Mouse (Mus musculus) G1E (cell line): ENCODE measurements around the gene Srrm4. TPM values are rescaled to one million over a fixed set of nuclear protein-coding genes. Genes with fewer than 3 reads are reported as not detected.

Experiments used
- ATAC-seq: 2 replicates; pipeline ENCODE4 v1.8.0; 2016; ENCODE audit warnings: mild to moderate bottlenecking; ENCODE audit not compliant: insufficient number of reproducible peaks, poor library complexity, low FRiP score, severe bottlenecking; ENCODE audit errors: extremely low read depth
- DNase-seq: peaks from one replicate; pipeline ENCODE4 v3.0.0; 2012; ENCODE audit warnings: low spot score
- H3K27me3 ChIP-seq: 2 replicates; pipeline ENCODE4 v1.6.1; 2012; ENCODE audit warnings: mild to moderate bottlenecking, low read length, inconsistent platforms; ENCODE audit not compliant: insufficient read depth
- H3K36me3 ChIP-seq: replicated peaks from 2 replicates; pipeline ENCODE3; 2012; ENCODE audit warnings: mild to moderate bottlenecking, inconsistent platforms
- H3K4me1 ChIP-seq: 2 replicates; pipeline ENCODE4 v1.6.1; 2012; ENCODE audit warnings: low read depth, low read length, inconsistent platforms, mixed read lengths; ENCODE audit not compliant: insufficient read depth
- H3K4me3 ChIP-seq: 2 replicates; pipeline ENCODE4 v1.5.1; 2012; ENCODE audit warnings: low read depth, mild to moderate bottlenecking, inconsistent platforms, low read length, moderate library complexity, mixed read lengths
- H3K9me3 ChIP-seq: replicated peaks from 2 replicates; pipeline ENCODE4 v1.6.1; 2012; ENCODE audit warnings: inconsistent platforms
- CTCF ChIP-seq: IDR thresholded peaks from 2 replicates; pipeline ENCODE4 v1.5.1; 2012; ENCODE audit warnings: low read depth, low read length, inconsistent platforms, mixed read lengths
- GATA1 ChIP-seq: IDR thresholded peaks from 2 replicates; pipeline ENCODE4 v1.6.1; 2012; ENCODE audit warnings: borderline replicate concordance, low read length, inconsistent platforms, mixed read lengths
- GATA2 ChIP-seq: IDR thresholded peaks from 2 replicates; pipeline ENCODE4 v1.6.1; 2012; ENCODE audit warnings: low read depth, low read length, inconsistent platforms, borderline replicate concordance
- POLR2AphosphoS5 ChIP-seq: IDR thresholded peaks from 2 replicates; pipeline ENCODE4 v1.6.1; 2012; ENCODE audit warnings: low read depth, low read length, inconsistent platforms; ENCODE audit not compliant: insufficient replicate concordance
- TAL1 ChIP-seq: conservative IDR thresholded peaks from 2 replicates; pipeline ENCODE4 v1.6.1; 2012; ENCODE audit warnings: low read depth, low read length, inconsistent platforms, mixed read lengths
- polyA plus RNA-seq: library from polyadenylated mRNA; stranded (reverse); fragments of >175 nt; gene quantifications from 2 replicates; pipeline ENCODE4 v1.2.3, GENCODE M21; 2012
- total RNA-seq, 2 experiments: library from RNA; stranded (forward) in 1 of 2; stranded (reverse) in 1 of 2; fragments of 200-1000 nt in 1 of 2; fragments of >200 nt in 1 of 2; fragmentation: Nextera tagmentation in 1 of 2; gene quantifications; 2 replicates each; pipeline ENCODE4 v1.2.3; 2014 to 2017

The Srrm4 gene
- total and polyA plus RNA-seq, 3 experiments = 0.11 TPM; not detected in 2

DNA sequence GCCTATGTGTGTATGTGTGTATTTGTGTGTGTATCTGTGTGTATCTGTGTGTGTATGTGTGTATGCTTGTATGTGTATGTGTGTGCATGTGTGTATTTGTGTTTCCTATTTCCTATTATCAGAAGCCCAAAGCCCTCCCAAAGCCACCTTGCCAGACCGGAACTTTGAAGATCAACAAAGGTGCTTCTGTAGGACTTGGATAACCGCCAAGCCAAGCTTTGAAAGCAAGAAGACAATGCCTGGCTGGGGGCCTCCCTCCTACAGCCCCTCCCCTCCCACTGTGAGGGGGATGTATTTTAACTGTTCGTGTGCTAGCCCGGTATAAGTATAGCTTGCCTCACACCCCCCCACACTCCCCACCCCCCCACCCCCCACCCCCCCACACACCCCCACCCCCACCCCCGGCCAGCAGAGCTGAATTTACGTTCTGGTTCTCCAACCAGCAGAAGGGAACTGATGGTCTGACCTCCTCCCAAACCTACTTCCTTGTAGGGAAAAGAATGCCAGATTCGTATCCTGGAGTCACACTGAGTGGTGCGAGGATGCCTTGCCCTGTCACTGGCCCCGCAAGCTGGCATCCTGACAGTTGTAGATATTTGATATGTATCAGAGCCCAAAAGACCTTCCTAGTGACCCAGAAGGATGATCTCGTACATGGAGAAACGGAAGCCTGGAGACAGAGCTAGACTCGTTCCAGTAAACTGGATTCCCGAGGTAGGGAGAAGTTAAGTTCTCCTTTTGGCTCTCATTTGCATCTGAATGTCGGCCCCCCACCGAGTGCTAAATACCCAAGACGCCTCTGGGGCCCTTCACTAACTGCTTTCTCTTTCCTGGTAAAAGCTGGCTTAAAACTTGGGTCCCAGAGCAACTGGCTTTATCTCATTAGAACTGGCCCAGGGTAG is 181.7 kb downstream of the Srrm4 start:
- no peaks in the 10 kb centered on the region for H3K4me1 ChIP-seq

DNA sequence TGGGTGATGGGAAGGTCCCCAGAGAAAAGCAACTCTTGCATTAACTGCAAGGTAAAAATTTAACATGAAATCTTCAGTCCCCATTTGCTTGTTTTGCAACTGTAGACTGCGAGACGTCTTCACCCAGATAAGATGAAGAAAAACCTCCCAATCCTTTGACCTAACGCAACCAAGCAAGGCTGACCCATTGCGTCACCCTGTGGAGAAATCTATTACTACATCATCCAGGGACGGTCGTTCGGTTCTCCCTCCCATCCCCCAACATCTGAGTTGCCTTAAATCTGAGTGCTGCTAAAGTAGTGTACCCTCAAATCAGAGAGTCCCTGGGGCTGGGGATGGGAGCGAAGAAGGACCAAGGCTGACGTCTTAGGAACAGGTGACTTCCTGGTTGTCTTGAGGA is 182.7 kb downstream of the Srrm4 start:
- ATAC-seq (no peak), DNase-seq (no peak)
- Histone ChIP-seq H3K27me3 (no peaks in the 10 kb centered on the region), H3K9me3 (peaks cover 84% of the 10 kb centered on the region), H3K4me3 (no peak overlapping the region), H3K36me3 (no peaks in the 10 kb centered on the region), H3K4me1 (no peaks in the 10 kb centered on the region)
- TF ChIP-seq GATA2 (no peak), TAL1 (no peak), GATA1 (no peak), POLR2AphosphoS5 (no peak), CTCF (no peak)

More for the DNA sequence above, 181.7 kb downstream of the Srrm4 start:
- no peaks in the 10 kb centered on the region for H3K36me3 ChIP-seq
- no peak overlapping the region for H3K4me3 ChIP-seq
- TF ChIP-seq CTCF (no peak), TAL1 (no peak), POLR2AphosphoS5 (no peak), GATA1 (no peak), GATA2 (no peak)
- H3K9me3 ChIP-seq = peaks cover 89% of the 10 kb centered on the region
- no peaks in the 10 kb centered on the region for H3K27me3 ChIP-seq
- DNase-seq (no peak), ATAC-seq (no peak)

DNA sequence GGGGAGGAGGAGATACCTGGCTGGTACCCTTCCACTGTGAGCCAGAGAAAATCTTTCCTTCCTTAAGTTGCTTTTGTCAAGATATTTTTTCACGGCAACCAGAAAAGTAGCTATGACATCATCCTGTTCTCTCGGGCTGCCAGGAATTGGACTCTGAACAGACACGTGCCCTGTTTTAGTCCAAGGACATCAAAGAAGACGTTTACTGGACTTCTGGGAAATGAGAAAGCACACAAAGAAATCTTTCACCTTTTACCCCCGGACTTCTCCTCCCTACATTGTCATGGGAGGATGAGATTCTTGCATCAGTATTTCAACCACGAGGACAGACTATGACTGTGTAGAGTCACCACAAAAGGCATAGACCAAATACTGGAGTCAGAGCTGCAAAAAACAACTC is 183.7 kb downstream of the Srrm4 start:
- ATAC-seq (no peak), DNase-seq (no peak)
- Histone ChIP-seq H3K27me3 (no peaks in the 10 kb centered on the region), H3K36me3 (no peaks in the 10 kb centered on the region), H3K4me3 (no peak overlapping the region), H3K9me3 (peaks cover 84% of the 10 kb centered on the region), H3K4me1 (no peaks in the 10 kb centered on the region)
- TF ChIP-seq POLR2AphosphoS5 = no peak
- no peak for TF ChIP-seq GATA2
- TF ChIP-seq TAL1 = no peak
- no peak for TF ChIP-seq CTCF
- TF ChIP-seq GATA1 = no peak

DNA sequence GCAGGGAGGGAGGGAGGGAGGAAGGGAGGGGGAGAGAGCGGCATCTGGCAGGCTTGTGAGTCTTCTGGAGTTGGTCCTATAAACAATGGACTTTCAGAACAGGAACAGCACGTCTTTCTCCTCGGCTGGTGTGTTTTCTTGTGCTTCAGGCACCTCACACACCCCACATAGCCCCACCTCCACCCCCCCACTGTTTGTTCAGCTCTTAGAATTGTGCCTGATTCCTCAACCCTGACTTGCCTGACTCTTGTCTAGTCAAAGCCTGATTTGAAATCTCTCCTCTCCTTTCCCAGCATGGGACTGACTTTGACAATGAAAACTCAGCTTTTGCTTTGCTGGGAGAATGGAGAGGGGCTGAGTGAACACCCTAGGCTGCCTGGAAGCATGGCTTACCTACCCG is 184.3 kb downstream of the Srrm4 start:
- no peak overlapping the region for H3K4me3 ChIP-seq
- no peaks in the 10 kb centered on the region for H3K36me3 ChIP-seq
- no peak for ATAC-seq
- DNase-seq = no peak
- no peaks in the 10 kb centered on the region for H3K27me3 ChIP-seq
- TF ChIP-seq POLR2AphosphoS5 = no peak
- no peak for TF ChIP-seq GATA1
- peaks cover 83% of the 10 kb centered on the region for H3K9me3 ChIP-seq
- H3K4me1 ChIP-seq = no peaks in the 10 kb centered on the region

DNA sequence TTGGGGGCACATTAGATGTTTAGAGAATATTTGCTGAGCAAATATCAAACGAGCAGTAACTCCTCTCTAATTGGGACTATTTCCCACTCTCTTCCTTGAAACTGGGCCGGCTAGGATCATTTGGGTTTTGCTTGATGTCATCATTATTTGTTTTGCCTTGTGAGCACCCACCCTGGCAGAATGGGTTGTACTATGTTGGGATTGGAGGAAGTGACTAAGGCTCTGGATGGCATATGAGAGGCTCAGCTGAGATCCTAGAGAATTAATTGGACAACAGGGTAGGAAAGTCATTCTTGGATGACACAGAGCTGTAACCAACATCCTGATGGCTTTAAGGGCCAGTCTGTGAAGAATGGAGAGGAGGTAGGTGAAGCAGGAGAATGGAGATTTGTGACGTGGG is 185.1 kb downstream of the Srrm4 start:
- Histone ChIP-seq H3K4me3 (no peak overlapping the region), H3K9me3 (peaks cover 85% of the 10 kb centered on the region), H3K4me1 (no peaks in the 10 kb centered on the region), H3K36me3 (no peaks in the 10 kb centered on the region), H3K27me3 (no peaks in the 10 kb centered on the region)
- ATAC-seq (no peak), DNase-seq (no peak)
- TF ChIP-seq POLR2AphosphoS5 = no peak
- no peak for TF ChIP-seq TAL1

DNA sequence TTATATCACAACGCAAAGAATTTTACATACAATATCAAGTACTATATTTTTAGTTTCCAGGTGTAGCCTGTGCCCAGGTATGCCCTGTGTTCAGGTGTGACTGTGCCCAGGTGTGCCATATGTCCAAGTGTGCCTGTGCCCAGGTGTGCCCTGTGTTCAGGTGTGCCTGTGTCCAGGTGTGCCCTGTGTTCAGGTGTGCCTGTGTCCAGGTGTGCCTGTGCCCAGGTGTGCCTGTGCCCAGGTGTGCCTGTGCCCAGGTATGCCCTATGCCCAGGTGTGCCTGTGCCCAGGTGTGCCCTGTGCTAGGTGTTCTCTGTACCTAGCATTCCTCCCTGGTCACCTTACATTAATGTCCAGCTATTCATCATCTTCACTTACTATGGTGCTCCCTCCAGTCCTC is 185.7 kb downstream of the Srrm4 start:
- no peak for ATAC-seq
- H3K4me3 ChIP-seq = no peak overlapping the region; the same call in 1 of the 2 replicates
- no peaks in the 10 kb centered on the region for H3K4me1 ChIP-seq
- no peak for DNase-seq
- H3K27me3 ChIP-seq = no peaks in the 10 kb centered on the region
- no peaks in the 10 kb centered on the region for H3K36me3 ChIP-seq
- H3K9me3 ChIP-seq = peaks cover 84% of the 10 kb centered on the region
- no peak for TF ChIP-seq POLR2AphosphoS5
- TF ChIP-seq GATA1 = no peak
- no peak for TF ChIP-seq GATA2
- no peak for TF ChIP-seq TAL1
- no peak for TF ChIP-seq CTCF

DNA sequence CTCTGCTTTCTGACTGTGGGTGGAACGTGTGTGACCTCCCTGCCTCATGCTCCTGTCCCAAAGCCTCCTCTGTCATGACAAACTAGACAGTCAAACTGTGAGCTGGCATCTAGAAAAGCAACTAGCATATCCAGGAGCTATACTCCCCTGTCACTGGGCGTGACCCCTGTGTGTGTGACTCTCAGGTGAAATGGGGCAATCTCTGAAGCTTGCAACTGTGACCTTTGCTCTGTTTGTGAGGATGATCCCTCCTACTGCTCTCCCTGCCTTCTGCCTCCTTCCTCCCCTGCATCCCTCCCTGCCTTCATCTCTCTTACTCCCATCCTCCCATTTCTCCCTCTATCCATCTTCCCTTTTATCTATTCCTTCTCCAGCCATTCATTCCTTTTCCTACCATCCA is 187.6 kb downstream of the Srrm4 start:
- TF ChIP-seq POLR2AphosphoS5 (no peak), GATA1 (no peak), GATA2 (no peak), CTCF (no peak), TAL1 (no peak)
- ATAC-seq (no peak), DNase-seq (no peak)
- H3K9me3 ChIP-seq = peaks cover 83% of the 10 kb centered on the region
- no peak overlapping the region for H3K4me3 ChIP-seq
- H3K36me3 ChIP-seq = no peaks in the 10 kb centered on the region
- H3K27me3 ChIP-seq = no peaks in the 10 kb centered on the region
- no peaks in the 10 kb centered on the region for H3K4me1 ChIP-seq
